Mouse (Mus musculus) yolk sac, embryonic 10.5 days (tissue): ENCODE data around the gene Mpc2.

Experiments
- DNase-seq: peaks from one replicate; pipeline ENCODE4 v3.0.0-alpha.2; 2017; ENCODE audit warnings: low spot score

The Mpc2 gene

GRCm38 (mm10) chr1:165460360-165460800 is at the start of gene Mpc2, which contains the start of gene Dcaf6:
TSS of gene Mpc2 (plus strand) at chr1:165460637.
TSS of gene Dcaf6 (minus strand) at chr1:165460475.
- peak; percentile 100 for DNase-seq

GRCm38 (mm10) chr1:165421357-165421915 is 39.0 kb upstream of the Mpc2 start:
- no peak for DNase-seq

GRCm38 (mm10) chr1:165426254-165426653 is 34.2 kb upstream of the Mpc2 start:
- no peak for DNase-seq

- no peak for DNase-seq
These were observed 27.6 kb upstream of the Mpc2 start for GRCm38 (mm10) chr1:165432883-165433282.

GRCm38 (mm10) chr1:165438289-165439021 is 22.0 kb upstream of the Mpc2 start:
- no peak for DNase-seq

GRCm38 (mm10) chr1:165440788-165441187 is 19.6 kb upstream of the Mpc2 start:
- no peak for DNase-seq

- DNase-seq: no peak
These were observed 19.2 kb upstream of the Mpc2 start for GRCm38 (mm10) chr1:165441201-165441600.

GRCm38 (mm10) chr1:165441719-165442118 is 18.7 kb upstream of the Mpc2 start:
- DNase-seq: no peak

GRCm38 (mm10) chr1:165459041-165459502 is 1.4 kb upstream of the Mpc2 start:
- DNase-seq: no peak

- peak; percentile 73 for DNase-seq
These were observed 795 bp upstream of the Mpc2 start for GRCm38 (mm10) chr1:165459503-165460181.

- DNase-seq: peak; percentile 100
These were observed 452 bp downstream of the Mpc2 start for GRCm38 (mm10) chr1:165460801-165461377.

- DNase-seq: peak; percentile 34
These were observed 1.2 kb downstream of the Mpc2 start for GRCm38 (mm10) chr1:165461681-165462080.

GRCm38 (mm10) chr1:165462861-165463260 is 2.4 kb downstream of the Mpc2 start:
- DNase-seq: no peak

- DNase-seq: no peak
These were observed 4.1 kb downstream of the Mpc2 start for GRCm38 (mm10) chr1:165464574-165464973.

GRCm38 (mm10) chr1:165468971-165469370 is 8.5 kb downstream of the Mpc2 start:
- DNase-seq: no peak

GRCm38 (mm10) chr1:165469717-165470116 is 9.3 kb downstream of the Mpc2 start:
- no peak for DNase-seq

GRCm38 (mm10) chr1:165471490-165471889 is 11.1 kb downstream of the Mpc2 start:
- no peak for DNase-seq

- DNase-seq: no peak
These were observed 24.3 kb downstream of the Mpc2 start, which contains the start of gene Adcy10 for GRCm38 (mm10) chr1:165484688-165485233. TSS of gene Adcy10 (plus strand) at chr1:165485183.

GRCm38 (mm10) chr1:165486108-165486507 is 25.7 kb downstream of the Mpc2 start:
- DNase-seq: no peak

GRCm38 (mm10) chr1:165489197-165489596 is 28.8 kb downstream of the Mpc2 start:
- no peak for DNase-seq

- DNase-seq: no peak
These were observed 38.4 kb downstream of the Mpc2 start for GRCm38 (mm10) chr1:165498856-165499255.
